Mouse (Mus musculus): ENCODE measurements around the gene Ctsh. TPM values are rescaled to one million over a fixed set of nuclear protein-coding genes. Genes with fewer than 3 reads are reported as not detected.
A peak's percentile ranks its signal among the peaks of the same experiment; 100 is the strongest.
"Not testable (repeated sequence)": the region's sequence is repeated elsewhere in the genome, so short reads cannot be mapped to it uniquely, and the experiment has no call there.

Ctsh gene
- polyA plus RNA-seq, 1 experiment from 2014 or later, result 152 TPM

DNA sequence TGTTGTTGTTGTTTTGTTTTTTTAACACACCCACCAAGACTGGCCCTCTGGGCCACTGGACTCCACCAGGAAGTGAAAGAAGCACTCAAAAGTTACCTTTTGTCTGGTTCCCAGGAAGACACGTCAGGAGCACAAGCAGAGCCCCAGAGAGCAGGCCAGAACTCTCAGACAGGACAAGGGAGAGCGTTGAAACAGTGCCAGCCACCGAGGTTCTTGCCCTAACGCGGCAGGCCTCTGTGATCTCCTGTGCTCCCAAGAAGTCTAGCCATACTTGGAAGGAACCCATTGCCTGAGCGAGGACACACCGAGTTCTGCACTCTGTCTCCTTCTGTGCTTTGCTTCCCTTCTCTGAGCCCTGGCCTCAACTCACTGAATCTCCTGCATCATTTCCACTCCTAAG lies 16.2 kb downstream of the Ctsh start:
- H3K4me2 ChIP-seq (replicated peaks; ENCODE audit: low read depth, low read length), result no peak overlapping the region
- no peak for ATAC-seq (ENCODE audit: low FRiP score, low TSS enrichment)
- peaks cover 3% of the 10 kb centered on the region; the same call in 1 of the 2 replicates for H3K4me1 ChIP-seq (ENCODE audit: insufficient read depth, low read length)
- H3K27me3 ChIP-seq (ENCODE audit: insufficient read depth, low read length), result no peaks in the 10 kb centered on the region
- WGBS, result 69% methylated on average over 7 of the region's 7 CpGs
- H3K9ac ChIP-seq (replicated peaks; ENCODE audit: low read length), result no peak overlapping the region
- no peaks in the 10 kb centered on the region for H3K36me3 ChIP-seq (ENCODE audit: insufficient read depth, low read length)
- no peak overlapping the region for H3K4me3 ChIP-seq (ENCODE audit: low read length)
- H3K27ac ChIP-seq (ENCODE audit: low read length), result peak overlapping the region; percentile 22; the same call in 1 of the 2 replicates
- no peaks in the 10 kb centered on the region for H3K9me3 ChIP-seq (ENCODE audit: low read length)

DNA sequence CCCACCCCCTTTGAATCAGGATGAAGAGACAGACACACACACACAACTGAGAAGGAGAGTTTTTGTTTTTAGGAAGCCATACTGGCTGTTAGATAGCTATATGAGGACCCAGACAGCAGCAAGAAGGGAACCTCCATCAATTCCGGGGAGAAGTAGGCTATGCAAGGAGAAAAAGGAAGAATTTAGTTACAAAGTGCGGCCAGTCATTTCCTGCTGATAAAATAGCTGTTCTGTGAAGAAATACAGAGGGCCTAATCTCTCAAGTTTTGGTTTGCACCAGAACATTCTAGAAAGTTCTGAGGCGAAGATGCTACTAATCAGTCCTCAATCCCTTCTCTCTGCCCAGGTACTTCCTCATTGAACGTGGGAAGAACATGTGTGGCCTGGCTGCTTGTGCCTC lies 21.4 kb downstream of the Ctsh start:
- Histone ChIP-seq H3K36me3 (ENCODE audit: insufficient read depth, low read length) (no peaks in the 10 kb centered on the region), H3K9ac (replicated peaks; ENCODE audit: low read length) (no peak overlapping the region), H3K27ac (ENCODE audit: low read length) (no peak overlapping the region), H3K4me2 (replicated peaks; ENCODE audit: low read depth, low read length) (no peak overlapping the region), H3K27me3 (ENCODE audit: insufficient read depth, low read length) (no peaks in the 10 kb centered on the region), H3K4me1 (ENCODE audit: insufficient read depth, low read length) (no peaks in the 10 kb centered on the region), H3K9me3 (ENCODE audit: low read length) (no peaks in the 10 kb centered on the region), H3K4me3 (ENCODE audit: low read length) (no peak overlapping the region)
- WGBS, result 80% methylated on average over 4 of the region's 4 CpGs
- no peak for ATAC-seq (ENCODE audit: low FRiP score, low TSS enrichment)

DNA sequence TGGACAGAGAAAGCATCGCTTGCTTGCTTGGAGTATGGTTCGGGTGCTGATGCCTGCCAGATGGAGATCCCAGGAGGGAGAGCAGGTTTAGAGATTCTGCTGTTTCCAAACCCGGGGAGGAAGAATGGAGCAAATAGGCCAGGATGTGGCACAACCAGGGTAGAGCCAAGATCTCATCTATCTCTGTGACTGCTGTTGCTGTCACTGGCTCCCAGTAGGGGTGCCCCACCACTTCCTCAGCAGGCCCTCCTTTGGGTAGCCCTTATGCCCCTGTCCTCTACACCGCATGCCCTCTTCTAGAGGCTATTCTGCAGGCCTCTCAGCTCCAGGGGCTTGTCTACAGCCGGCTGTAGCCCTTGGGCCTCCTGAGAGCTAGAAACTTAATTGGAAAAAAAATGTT lies 22.2 kb downstream of the Ctsh start:
- Histone ChIP-seq H3K27ac (ENCODE audit: low read length) (no peak overlapping the region), H3K36me3 (ENCODE audit: insufficient read depth, low read length) (no peaks in the 10 kb centered on the region), H3K4me1 (ENCODE audit: insufficient read depth, low read length) (no peaks in the 10 kb centered on the region), H3K27me3 (ENCODE audit: insufficient read depth, low read length) (no peaks in the 10 kb centered on the region), H3K9ac (replicated peaks; ENCODE audit: low read length) (no peak overlapping the region), H3K4me3 (ENCODE audit: low read length) (no peak overlapping the region), H3K9me3 (ENCODE audit: low read length) (no peaks in the 10 kb centered on the region), H3K4me2 (replicated peaks; ENCODE audit: low read depth, low read length) (no peak overlapping the region)
- WGBS, result 89% methylated on average over 5 of the region's 5 CpGs
- no peak for ATAC-seq (ENCODE audit: low FRiP score, low TSS enrichment)

DNA sequence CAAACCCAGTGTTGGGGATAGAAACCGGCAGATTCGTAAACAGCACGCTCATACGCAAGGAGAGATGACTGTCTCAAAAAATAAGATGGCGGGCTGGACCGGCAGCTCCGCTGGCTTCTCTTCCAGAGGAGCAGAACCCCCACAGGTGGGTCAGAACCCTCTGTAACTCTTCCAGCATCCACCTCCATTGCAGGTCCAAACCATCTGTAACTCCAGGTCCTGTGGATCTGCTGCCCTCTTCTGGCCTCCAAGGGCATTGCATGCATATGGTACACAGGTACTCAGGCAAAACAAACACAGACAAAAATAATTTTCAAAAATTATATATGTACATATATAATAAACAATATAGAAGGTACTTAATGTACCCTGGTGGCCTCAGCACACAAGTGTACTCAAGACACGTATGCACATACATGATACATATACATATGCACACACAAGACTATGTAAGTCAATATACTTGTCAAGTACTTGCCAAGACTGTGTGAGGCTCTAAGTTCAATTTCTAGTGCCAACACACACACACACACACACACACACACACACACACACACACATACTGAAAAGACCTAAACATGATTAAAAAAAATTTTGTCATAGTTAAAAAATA lies 23.0 kb downstream of the Ctsh start:
- no peak overlapping the region for H3K27ac ChIP-seq (ENCODE audit: low read length)
- no peak overlapping the region for H3K9ac ChIP-seq (replicated peaks; ENCODE audit: low read length)
- WGBS, result 58% methylated on average over 8 of the region's 8 CpGs
- peak; percentile 55; the same call in 1 of the 2 replicates for ATAC-seq (ENCODE audit: low FRiP score, low TSS enrichment)
- no peaks in the 10 kb centered on the region for H3K9me3 ChIP-seq (ENCODE audit: low read length)
- H3K4me2 ChIP-seq (replicated peaks; ENCODE audit: low read depth, low read length), result no peak overlapping the region
- no peaks in the 10 kb centered on the region for H3K4me1 ChIP-seq (ENCODE audit: insufficient read depth, low read length)
- no peaks in the 10 kb centered on the region for H3K36me3 ChIP-seq (ENCODE audit: insufficient read depth, low read length)
- no peaks in the 10 kb centered on the region for H3K27me3 ChIP-seq (ENCODE audit: insufficient read depth, low read length)
- no peak overlapping the region for H3K4me3 ChIP-seq (ENCODE audit: low read length)

DNA sequence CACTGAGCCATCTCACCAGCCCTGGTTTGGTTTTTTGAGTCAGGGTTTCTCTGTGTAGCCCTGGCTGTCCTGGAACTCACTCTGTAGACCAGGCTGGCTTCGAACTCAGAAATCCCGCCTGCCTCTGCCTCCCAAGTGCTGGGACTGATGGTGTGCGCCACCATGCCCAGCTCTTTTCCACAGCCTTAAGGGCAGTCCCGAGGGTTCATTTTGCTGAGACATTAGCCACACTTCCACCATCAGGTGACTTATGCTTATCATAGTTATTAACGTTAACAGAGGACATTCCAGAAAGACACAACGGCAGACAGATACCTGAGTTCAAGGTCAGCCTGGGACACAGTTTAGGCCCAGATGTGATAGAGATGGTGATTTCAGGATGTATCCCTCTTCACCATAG lies 28.0 kb downstream of the Ctsh start:
- not testable (repeated sequence) for H3K4me2 ChIP-seq (replicated peaks; ENCODE audit: low read depth, low read length); H3K27ac ChIP-seq (ENCODE audit: low read length); ATAC-seq (ENCODE audit: low FRiP score, low TSS enrichment); H3K27me3 ChIP-seq (ENCODE audit: insufficient read depth, low read length); H3K4me1 ChIP-seq (ENCODE audit: insufficient read depth, low read length); H3K4me3 ChIP-seq (ENCODE audit: low read length); H3K9me3 ChIP-seq (ENCODE audit: low read length); H3K9ac ChIP-seq (replicated peaks; ENCODE audit: low read length)
- 89% methylated on average over 6 of the region's 6 CpGs for WGBS
- H3K36me3 ChIP-seq (ENCODE audit: insufficient read depth, low read length), result peaks cover 13% of the 10 kb centered on the region

DNA sequence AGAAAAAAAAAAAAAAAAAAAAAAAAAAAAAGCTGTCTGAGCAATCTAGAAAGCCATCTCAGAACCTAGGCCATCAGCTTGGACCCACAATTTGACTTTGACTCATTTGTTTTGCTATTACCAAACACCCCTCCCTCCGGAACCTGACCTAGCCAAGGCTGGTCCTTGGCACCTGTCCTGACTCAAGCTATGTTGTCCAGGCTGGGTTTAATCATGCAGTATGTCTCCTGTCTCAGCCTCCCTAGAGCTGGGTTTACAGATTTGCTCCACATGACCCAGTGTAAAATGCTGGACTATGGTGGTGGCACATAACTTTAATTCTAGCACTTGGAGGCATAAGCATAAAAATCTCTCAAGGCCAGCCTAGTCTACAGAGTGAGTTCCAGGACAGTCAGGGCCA lies 29.0 kb downstream of the Ctsh start:
- Histone ChIP-seq H3K36me3 (ENCODE audit: insufficient read depth, low read length) (peaks cover 13% of the 10 kb centered on the region), H3K4me2 (replicated peaks; ENCODE audit: low read depth, low read length) (no peak overlapping the region), H3K9me3 (ENCODE audit: low read length) (no peaks in the 10 kb centered on the region), H3K4me3 (ENCODE audit: low read length) (no peak overlapping the region), H3K27me3 (ENCODE audit: insufficient read depth, low read length) (no peaks in the 10 kb centered on the region), H3K9ac (replicated peaks; ENCODE audit: low read length) (no peak overlapping the region), H3K27ac (ENCODE audit: low read length) (no peak overlapping the region), H3K4me1 (ENCODE audit: insufficient read depth, low read length) (no peaks in the 10 kb centered on the region)
- 96% methylated on average over 1 of the region's 1 CpGs for WGBS
- ATAC-seq (ENCODE audit: low FRiP score, low TSS enrichment), result 0 out of 2 replicates have a peak, but pooled peaks have one; percentile 39

DNA sequence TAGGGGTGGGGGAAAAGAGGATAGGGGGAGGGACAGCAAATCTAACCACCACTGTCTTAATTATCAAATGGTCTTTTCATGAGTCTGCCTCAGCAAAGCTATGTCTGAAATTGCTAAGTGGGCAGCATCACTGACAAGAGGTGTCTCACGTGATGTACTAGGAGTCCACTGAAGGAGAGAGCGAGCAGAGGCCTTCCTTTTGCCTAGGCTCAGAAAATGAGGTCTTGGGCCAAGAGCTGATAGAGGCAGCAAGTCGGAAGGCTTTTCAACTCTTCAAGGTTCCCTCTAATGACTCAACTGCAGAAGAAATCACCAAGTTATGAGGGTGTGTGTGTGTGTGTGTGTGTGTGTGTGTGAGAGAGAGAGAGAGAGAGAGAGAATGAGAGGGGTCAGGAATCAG lies 30.2 kb downstream of the Ctsh start:
- Histone ChIP-seq H3K4me1 (ENCODE audit: insufficient read depth, low read length) (no peaks in the 10 kb centered on the region), H3K4me2 (replicated peaks; ENCODE audit: low read depth, low read length) (no peak overlapping the region), H3K27ac (ENCODE audit: low read length) (no peak overlapping the region), H3K9ac (replicated peaks; ENCODE audit: low read length) (no peak overlapping the region), H3K4me3 (ENCODE audit: low read length) (no peak overlapping the region), H3K9me3 (ENCODE audit: low read length) (no peaks in the 10 kb centered on the region), H3K27me3 (ENCODE audit: insufficient read depth, low read length) (no peaks in the 10 kb centered on the region), H3K36me3 (ENCODE audit: insufficient read depth, low read length) (peaks cover 17% of the 10 kb centered on the region)
- 93% methylated on average over 3 of the region's 3 CpGs for WGBS
- ATAC-seq (ENCODE audit: low FRiP score, low TSS enrichment), result no peak

DNA sequence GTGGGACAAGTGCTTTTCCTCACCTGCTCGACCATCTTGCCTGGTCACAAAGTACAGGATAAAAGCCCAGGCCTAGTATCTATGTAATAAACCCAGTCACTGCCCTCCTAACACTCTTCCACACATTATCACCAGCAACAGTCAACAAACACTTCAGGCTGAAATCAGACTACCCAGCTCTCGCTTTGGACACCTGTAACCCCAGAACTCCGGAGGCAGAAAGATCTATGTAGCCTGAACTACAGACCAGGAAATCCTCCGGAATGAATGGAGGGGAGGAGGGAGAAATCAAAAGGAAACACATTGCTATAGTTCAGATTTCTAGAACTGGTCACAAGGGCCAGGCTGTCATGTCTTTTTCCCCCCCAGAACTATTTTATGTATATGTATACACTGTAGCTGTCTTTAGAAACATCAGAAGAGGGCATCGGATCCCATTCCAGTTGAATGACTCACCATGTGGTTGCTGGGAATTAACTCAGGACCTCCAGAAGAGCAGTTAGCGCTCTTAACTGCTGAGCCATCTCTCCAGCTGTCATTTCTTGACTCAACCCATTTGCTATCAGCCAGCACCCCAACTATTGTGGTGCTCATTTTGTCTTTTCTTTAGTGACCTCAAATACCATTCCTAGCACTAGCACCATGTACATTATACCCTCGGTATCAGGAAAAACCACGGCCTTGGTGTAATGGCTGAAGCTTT lies 31.0 kb downstream of the Ctsh start:
- no peaks in the 10 kb centered on the region for H3K27me3 ChIP-seq (ENCODE audit: insufficient read depth, low read length)
- 83% methylated on average over 8 of the region's 8 CpGs for WGBS
- peaks cover 24% of the 10 kb centered on the region for H3K36me3 ChIP-seq (ENCODE audit: insufficient read depth, low read length)
- H3K4me2 ChIP-seq (replicated peaks; ENCODE audit: low read depth, low read length), result no peak overlapping the region
- H3K4me1 ChIP-seq (ENCODE audit: insufficient read depth, low read length), result no peaks in the 10 kb centered on the region
- no peak overlapping the region for H3K9ac ChIP-seq (replicated peaks; ENCODE audit: low read length)
- H3K4me3 ChIP-seq (ENCODE audit: low read length), result no peak overlapping the region
- ATAC-seq (ENCODE audit: low FRiP score, low TSS enrichment), result no peak
- no peak overlapping the region for H3K27ac ChIP-seq (ENCODE audit: low read length)
- H3K9me3 ChIP-seq (ENCODE audit: low read length), result no peaks in the 10 kb centered on the region

DNA sequence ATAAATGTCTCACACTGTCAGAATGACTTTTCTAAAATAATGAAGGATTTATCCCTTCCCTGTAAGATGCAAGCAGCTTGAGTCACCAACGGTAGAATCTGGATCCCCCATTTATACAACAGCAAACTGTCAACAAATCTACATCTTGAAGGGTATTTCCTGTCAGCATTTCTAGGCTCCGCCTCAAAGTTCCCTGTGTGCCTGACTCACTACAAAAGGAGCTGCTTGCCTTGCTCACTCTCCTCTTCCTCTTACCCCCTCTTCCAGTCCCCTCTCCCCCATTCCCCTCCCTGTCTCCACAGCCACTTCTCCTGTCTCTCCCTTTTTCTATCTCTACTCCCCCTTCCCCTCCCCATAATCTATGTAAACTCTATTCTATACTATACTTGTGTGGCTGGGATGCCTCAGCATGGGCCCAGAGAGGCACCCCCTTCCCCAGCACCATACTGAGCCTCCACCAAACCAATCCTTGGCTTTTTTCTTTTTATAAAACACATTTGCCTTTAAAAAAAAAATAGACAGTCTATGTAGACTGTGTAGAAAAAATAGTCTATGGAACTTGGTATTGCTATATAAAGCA lies 34.0 kb downstream of the Ctsh start:
- peaks cover 39% of the 10 kb centered on the region for H3K36me3 ChIP-seq (ENCODE audit: insufficient read depth, low read length)
- 0 out of 2 replicates have a peak, but pooled peaks have one; percentile 32 for ATAC-seq (ENCODE audit: low FRiP score, low TSS enrichment)

More for the DNA sequence above, 34.0 kb downstream of the Ctsh start:
- no peaks in the 10 kb centered on the region for H3K27me3 ChIP-seq (ENCODE audit: insufficient read depth, low read length)
- H3K4me3 ChIP-seq (ENCODE audit: low read length), result no peak overlapping the region
- WGBS, result 82% methylated on average over 2 of the region's 2 CpGs
- no peaks in the 10 kb centered on the region for H3K4me1 ChIP-seq (ENCODE audit: insufficient read depth, low read length)
- no peak overlapping the region for H3K9ac ChIP-seq (replicated peaks; ENCODE audit: low read length)
- no peak overlapping the region for H3K4me2 ChIP-seq (replicated peaks; ENCODE audit: low read depth, low read length)
- H3K27ac ChIP-seq (ENCODE audit: low read length), result no peak overlapping the region
- H3K9me3 ChIP-seq (ENCODE audit: low read length), result no peaks in the 10 kb centered on the region
